Mouse (Mus musculus) cerebellum, postnatal 25 days (tissue): ENCODE results near the gene Cdkl4.

ENCODE experiments used
- DNase-seq, 2 experiments: peaks; one replicate each; pipeline ENCODE4 v3.0.0; 2021; ENCODE audit warnings: mixed read lengths in 2 of 2

The Cdkl4 gene

DNA sequence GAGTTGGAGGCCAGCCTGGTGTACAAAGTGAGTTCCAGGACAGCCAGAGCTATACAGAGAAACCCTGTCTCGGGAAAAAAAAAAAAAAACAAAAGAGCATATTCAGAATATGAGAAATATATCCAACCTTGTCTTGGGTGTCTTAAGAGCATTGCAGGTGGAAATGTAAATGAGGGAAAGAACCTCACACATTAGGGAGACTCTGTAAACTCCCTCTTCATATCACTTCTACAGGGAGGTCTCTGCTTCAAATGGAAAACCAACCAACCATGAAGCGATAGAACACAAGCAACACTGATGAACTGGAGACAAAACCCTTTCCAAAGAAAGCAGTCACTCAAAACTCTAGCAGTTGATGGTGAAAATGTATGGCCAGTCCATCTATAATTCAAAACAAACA is 99.9 kb downstream of the Cdkl4 start:
- DNase-seq: no peak

DNA sequence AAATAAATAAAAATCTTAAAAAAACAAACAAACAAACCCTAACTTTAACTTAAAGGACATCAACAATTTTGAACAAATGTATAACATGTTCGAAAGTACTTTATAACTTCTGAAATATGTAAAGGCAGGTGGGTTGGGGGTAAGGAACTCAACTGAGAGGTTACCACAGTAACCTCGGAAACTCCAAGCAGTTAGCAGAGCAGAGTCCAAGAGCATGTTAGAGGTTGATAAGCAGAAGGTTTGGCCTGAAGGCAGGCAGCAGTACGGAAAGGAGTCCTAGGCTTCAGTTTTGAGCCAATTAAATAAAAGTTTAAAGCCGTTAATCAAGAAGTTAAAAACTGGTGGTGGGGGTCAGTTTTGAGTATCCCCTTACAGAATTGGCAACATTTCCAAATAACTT is 101.1 kb downstream of the Cdkl4 start:
- no peak for DNase-seq
